Mouse (Mus musculus) forebrain, embryonic 11.5 days (tissue): ENCODE results near the gene Pigv. TPM values are rescaled to one million over a fixed set of nuclear protein-coding genes. Genes with fewer than 3 reads are reported as not detected.

Source experiments
- ATAC-seq: fragments of 200-750 bp; cut with Nextera tagmentation; replicated peaks from 2 replicates; pipeline ENCODE4 v1.8.0; 2017; ENCODE audit warnings: moderate TSS enrichment; ENCODE audit not compliant: low FRiP score
- DNase-seq: peaks from one replicate; pipeline ENCODE4 v3.0.0-alpha.2; 2017; ENCODE audit warnings: low spot score
- H3K27ac ChIP-seq: fragments of 300-500 bp; sonication (generic); 2 replicates; pipeline ENCODE4 v1.5.1; 2014; ENCODE audit warnings: low read depth, low read length
- H3K27me3 ChIP-seq: fragments of 300-500 bp; sonication (generic); 2 replicates; pipeline ENCODE4 v1.6.1; 2014; ENCODE audit warnings: mild to moderate bottlenecking, low read length, mixed read lengths; ENCODE audit not compliant: control insufficient read depth, insufficient read depth
- H3K36me3 ChIP-seq: fragments of 300-500 bp; sonication (generic); 2 replicates; pipeline ENCODE4 v1.6.1; 2014; ENCODE audit warnings: mild to moderate bottlenecking, low read length, moderate library complexity, mixed read lengths; ENCODE audit not compliant: control insufficient read depth, insufficient read depth
- H3K4me1 ChIP-seq: fragments of 300-500 bp; sonication (generic); replicated peaks from 2 replicates; pipeline ENCODE4 v1.6.1; 2014; ENCODE audit warnings: low read length, mixed read lengths; ENCODE audit not compliant: control insufficient read depth, insufficient read depth
- H3K4me2 ChIP-seq: fragments of 300-500 bp; sonication (generic); 2 replicates; pipeline ENCODE4 v1.6.1; 2014; ENCODE audit warnings: low read depth, mild to moderate bottlenecking, low read length, moderate library complexity, mixed read lengths; ENCODE audit not compliant: severe bottlenecking
- H3K4me3 ChIP-seq: fragments of 300-500 bp; sonication (generic); 2 replicates; pipeline ENCODE4 v1.5.1; 2014; ENCODE audit warnings: low read depth, low read length
- H3K9ac ChIP-seq: fragments of 300-500 bp; sonication (generic); 2 replicates; pipeline ENCODE4 v1.6.1; 2014; ENCODE audit warnings: low read length
- H3K9me3 ChIP-seq: fragments of 300-500 bp; sonication (generic); 2 replicates; pipeline ENCODE4 v1.6.1; 2016; ENCODE audit warnings: low read length, mixed read lengths; ENCODE audit not compliant: control insufficient read depth
- WGBS: fragments of 180-500 bp; shearing (Covaris S2); extraction: QIAGEN DNeasy Blood & Tissue Kit; methylation state at CpG from one replicate; pipeline ENCODE4 v1.1.7; 2014; 5-methylcytosine and 5-hydroxymethylcytosine counted together
- microRNA-seq: library from miRNA; unstranded; fragments of <30 nt; microRNA quantifications from one replicate; pipeline ENCODE4, GENCODE M21; 2016; ENCODE audit not compliant: insufficient number of aligned reads
- polyA plus RNA-seq: library from polyadenylated mRNA; unstranded; fragments of >200 nt; fragmentation: Nextera tagmentation; extraction: Ambion mirVana; gene quantifications from 2 replicates; pipeline ENCODE4 v1.2.1, GENCODE M21; 2014

The Pigv gene
- polyA plus RNA-seq, 1 experiment from 2014 or later = 17.2 TPM

DNA sequence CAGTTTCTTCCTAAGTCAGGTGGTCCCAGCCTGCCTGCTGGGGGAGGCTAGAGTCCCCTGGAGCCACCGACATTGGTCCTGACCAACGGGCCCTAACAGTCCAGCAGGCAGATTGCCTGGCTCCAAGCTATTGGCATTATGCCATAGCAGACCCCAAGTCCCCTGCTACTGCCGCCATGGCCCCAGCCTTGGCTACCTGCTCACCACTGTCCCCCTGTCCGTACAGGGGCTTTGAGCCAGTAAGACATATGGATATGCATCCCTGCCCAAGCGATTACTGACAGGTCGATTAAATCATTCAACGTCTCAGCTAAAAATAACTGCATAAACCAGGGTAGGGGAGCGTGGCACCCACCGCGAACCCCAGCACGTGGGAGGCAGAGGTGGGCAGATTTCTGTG is 54.5 kb downstream of the Pigv start:
- DNase-seq (no peak), ATAC-seq (no peak)
- Histone ChIP-seq H3K4me2 (no peak overlapping the region), H3K4me3 (no peak overlapping the region), H3K4me1 (no peaks in the 10 kb centered on the region), H3K36me3 (peaks cover 3% of the 10 kb centered on the region; the same call in 1 of the 2 replicates), H3K9me3 (no peaks in the 10 kb centered on the region), H3K9ac (no peak overlapping the region), H3K27ac (no peak overlapping the region), H3K27me3 (no peaks in the 10 kb centered on the region)
- WGBS = 94% methylated on average over 11 of the region's 11 CpGs

DNA sequence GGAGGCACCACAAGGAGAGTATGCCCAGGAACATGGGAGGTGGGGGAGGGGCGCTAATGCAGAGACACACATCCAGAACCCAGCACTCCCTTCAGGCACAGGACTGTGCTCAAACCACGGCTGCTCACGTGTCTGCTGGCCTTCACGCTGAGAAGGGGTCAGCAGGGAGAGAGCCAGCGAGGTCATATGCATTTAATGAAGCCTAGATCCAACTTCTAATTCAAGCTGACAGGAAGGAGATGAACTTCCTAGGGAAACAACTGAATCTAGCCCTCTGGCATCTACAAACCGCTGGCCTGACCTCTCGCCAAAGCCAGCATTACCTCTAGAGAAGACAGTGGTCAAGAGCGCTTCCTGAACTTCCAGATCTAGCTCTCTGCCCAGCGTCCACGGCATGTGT is 57.0 kb downstream of the Pigv start:
- Histone ChIP-seq H3K9ac (no peak overlapping the region), H3K4me3 (no peak overlapping the region), H3K4me1 (no peaks in the 10 kb centered on the region), H3K9me3 (no peaks in the 10 kb centered on the region; the same call in 1 of the 2 replicates), H3K4me2 (no peak overlapping the region), H3K27me3 (no peaks in the 10 kb centered on the region), H3K36me3 (peaks cover 14% of the 10 kb centered on the region; the same call in 1 of the 2 replicates), H3K27ac (no peak overlapping the region)
- DNase-seq (no peak), ATAC-seq (no peak)
- WGBS = 84% methylated on average over 10 of the region's 10 CpGs

DNA sequence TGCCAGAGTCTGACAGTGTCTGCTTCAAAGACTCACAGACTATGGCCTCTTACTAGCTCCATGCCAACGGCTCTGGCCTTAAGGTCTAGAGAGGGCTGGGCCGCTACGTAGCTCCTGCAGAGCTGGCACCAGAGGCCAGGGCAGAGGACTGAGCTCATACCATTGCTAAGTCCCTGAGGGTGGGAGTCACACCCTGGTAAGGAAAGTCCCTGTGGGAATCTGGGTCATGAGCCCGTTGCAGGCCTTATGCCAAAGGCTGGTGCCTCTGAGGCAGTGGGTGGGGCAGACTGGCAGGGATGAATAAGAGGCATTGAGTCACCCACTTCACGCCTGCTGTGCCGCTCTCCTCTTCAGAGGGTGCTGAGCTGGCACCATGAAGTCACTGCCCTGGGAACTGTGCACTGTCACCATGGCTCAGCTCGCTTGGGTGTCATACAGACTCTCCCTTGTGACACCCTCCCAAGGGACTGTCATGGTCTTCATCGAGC is 58.1 kb downstream of the Pigv start:
- Histone ChIP-seq H3K27ac (no peak overlapping the region), H3K4me3 (no peak overlapping the region), H3K9ac (no peak overlapping the region), H3K4me2 (no peak overlapping the region), H3K36me3 (peaks cover 14% of the 10 kb centered on the region; the same call in 1 of the 2 replicates), H3K9me3 (no peaks in the 10 kb centered on the region; the same call in 1 of the 2 replicates), H3K27me3 (no peaks in the 10 kb centered on the region), H3K4me1 (no peaks in the 10 kb centered on the region)
- 90% methylated on average over 8 of the region's 8 CpGs for WGBS
- no peak for ATAC-seq
- DNase-seq = no peak

DNA sequence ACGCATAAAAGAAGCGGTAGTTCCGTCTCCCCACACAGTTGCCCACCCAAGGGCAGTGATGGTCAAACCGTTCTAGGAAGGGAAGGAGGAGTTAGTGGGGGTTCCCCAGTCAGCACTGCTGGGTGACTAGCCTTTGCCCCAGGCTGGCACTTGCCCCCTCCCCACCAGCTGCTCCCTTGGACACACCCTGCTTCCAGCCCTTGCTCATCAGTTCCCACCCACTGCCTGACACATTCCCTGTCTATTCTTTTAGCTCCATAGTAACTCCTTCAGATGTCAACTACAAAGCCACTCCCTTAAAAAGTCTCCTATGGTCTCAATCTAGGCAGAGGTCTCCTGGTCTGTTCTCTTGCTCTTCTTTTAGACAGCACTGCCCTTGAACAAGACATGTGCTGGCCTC is 58.6 kb downstream of the Pigv start:
- 92% methylated on average over 4 of the region's 4 CpGs for WGBS
- Histone ChIP-seq H3K4me1 (no peaks in the 10 kb centered on the region), H3K4me3 (no peak overlapping the region), H3K36me3 (peaks cover 14% of the 10 kb centered on the region; the same call in 1 of the 2 replicates), H3K27me3 (no peaks in the 10 kb centered on the region), H3K27ac (no peak overlapping the region), H3K4me2 (no peak overlapping the region), H3K9ac (no peak overlapping the region), H3K9me3 (no peaks in the 10 kb centered on the region; the same call in 1 of the 2 replicates)
- no peak for DNase-seq
- ATAC-seq = no peak

DNA sequence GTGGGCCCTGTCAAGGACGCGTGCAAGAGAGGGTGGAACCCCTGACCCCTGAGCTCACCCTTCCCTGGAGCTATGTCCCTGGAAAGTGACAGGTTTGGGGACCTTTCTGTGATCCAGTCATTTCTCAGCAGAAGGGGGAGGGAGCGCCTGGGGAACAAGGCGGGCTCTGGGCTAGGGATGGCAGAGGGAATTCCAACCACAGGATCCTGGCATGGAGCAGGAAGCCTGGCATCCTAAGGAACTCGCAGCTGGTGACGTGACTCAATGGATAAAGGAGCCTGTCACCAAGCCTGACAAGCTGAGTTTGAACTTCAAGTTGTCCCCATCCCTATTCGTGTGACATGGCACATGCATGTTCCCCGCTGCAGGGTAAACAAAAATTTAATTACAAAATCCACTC is 59.4 kb downstream of the Pigv start:
- peaks cover 14% of the 10 kb centered on the region; the same call in 1 of the 2 replicates for H3K36me3 ChIP-seq
- no peak for DNase-seq
- H3K4me1 ChIP-seq = no peaks in the 10 kb centered on the region
- H3K4me2 ChIP-seq = no peak overlapping the region
- 93% methylated on average over 8 of the region's 8 CpGs for WGBS
- H3K9me3 ChIP-seq = no peaks in the 10 kb centered on the region; the same call in 1 of the 2 replicates
- no peak overlapping the region for H3K27ac ChIP-seq
- no peak overlapping the region for H3K4me3 ChIP-seq
- ATAC-seq = no peak
- no peaks in the 10 kb centered on the region for H3K27me3 ChIP-seq
- H3K9ac ChIP-seq = no peak overlapping the region

DNA sequence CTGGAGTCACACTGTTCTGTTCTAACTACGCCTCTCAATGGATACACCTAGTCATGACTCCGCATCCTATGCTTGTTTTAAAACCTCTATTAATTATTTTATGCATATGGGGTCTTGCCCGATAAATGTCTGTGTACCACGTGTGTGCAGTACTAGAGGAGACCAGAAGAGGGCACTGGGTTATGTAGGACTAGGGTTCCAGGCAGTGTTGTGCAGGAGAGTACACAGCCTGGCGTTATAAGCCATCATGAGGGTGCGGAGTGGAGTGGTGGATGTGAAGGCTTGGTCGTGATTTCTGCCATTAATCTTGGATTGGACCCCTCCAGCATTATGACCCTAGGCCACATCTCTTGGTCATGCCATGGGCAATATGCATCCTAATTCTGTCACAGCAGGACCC is 60.0 kb downstream of the Pigv start:
- H3K36me3 ChIP-seq = peaks cover 14% of the 10 kb centered on the region; the same call in 1 of the 2 replicates
- no peak for DNase-seq
- no peak overlapping the region for H3K27ac ChIP-seq
- H3K4me2 ChIP-seq = no peak overlapping the region
- ATAC-seq = no peak
- H3K4me1 ChIP-seq = no peaks in the 10 kb centered on the region
- H3K9ac ChIP-seq = no peak overlapping the region
- H3K9me3 ChIP-seq = no peaks in the 10 kb centered on the region; the same call in 1 of the 2 replicates
- H3K4me3 ChIP-seq = no peak overlapping the region
- 97% methylated on average over 7 of the region's 7 CpGs for WGBS
- H3K27me3 ChIP-seq = no peaks in the 10 kb centered on the region

DNA sequence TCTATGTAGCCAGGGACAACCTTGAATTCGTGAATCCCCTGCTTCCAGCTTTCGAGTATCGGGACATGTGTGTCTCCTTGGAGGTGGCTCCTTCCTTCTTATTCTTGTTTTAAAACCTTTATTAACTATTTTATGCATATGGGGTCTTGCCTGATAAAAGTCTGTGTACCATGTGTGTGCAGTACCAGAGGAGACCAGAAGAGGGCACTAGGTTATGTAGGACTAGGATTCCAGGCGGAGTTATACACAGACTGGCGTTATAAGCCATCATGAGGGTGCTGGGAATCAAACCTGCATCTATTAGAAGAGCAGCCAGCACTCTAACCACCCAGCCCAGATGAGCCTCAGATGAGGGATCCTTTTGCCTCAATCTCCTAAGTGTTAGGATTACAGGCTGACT is 60.6 kb downstream of the Pigv start:
- H3K4me1 ChIP-seq = no peaks in the 10 kb centered on the region
- H3K36me3 ChIP-seq = peaks cover 14% of the 10 kb centered on the region; the same call in 1 of the 2 replicates
- H3K4me3 ChIP-seq = no peak overlapping the region
- no peak overlapping the region for H3K9ac ChIP-seq
- H3K27me3 ChIP-seq = no peaks in the 10 kb centered on the region
- no peak overlapping the region for H3K4me2 ChIP-seq
- no peaks in the 10 kb centered on the region; the same call in 1 of the 2 replicates for H3K9me3 ChIP-seq
- no peak for ATAC-seq
- DNase-seq = no peak
- WGBS = 96% methylated on average over 5 of the region's 5 CpGs
- no peak overlapping the region for H3K27ac ChIP-seq

Small RNA genes within 50 kb of the gene (microRNA-seq; reads per million reads assigned to microRNA genes)
- not detected for gene Mir7227

Other genes starting within 250 kb of the Pigv start
- 0.76 and 0.80 TPM in 2 replicates for gene Tent5b, start 192.5 kb downstream of the Pigv start, polyA plus RNA-seq
- gene Trnp1, start 174.1 kb downstream of the Pigv start, polyA plus RNA-seq = 1.8 and 1.9 TPM in 2 replicates
- 1.1 and 2.1 TPM in 2 replicates for gene Kdf1, start 153.7 kb downstream of the Pigv start, polyA plus RNA-seq
- gene Nudc, start 126.7 kb downstream of the Pigv start, polyA plus RNA-seq = 348 and 363 TPM in 2 replicates
- gene Nr0b2, start 119.3 kb downstream of the Pigv start, polyA plus RNA-seq = 0.16 TPM in 1 of 2 replicates, not detected in the other
- gene Gpatch3, start 97.9 kb downstream of the Pigv start, polyA plus RNA-seq = 9.2 and 9.3 TPM in 2 replicates
- gene Gpn2, start 88.3 kb downstream of the Pigv start, polyA plus RNA-seq = 28.6 and 31.8 TPM in 2 replicates
- gene Sfn, start 70.5 kb downstream of the Pigv start, polyA plus RNA-seq = 11.6 and 15.7 TPM in 2 replicates
- gene Zdhhc18, start 22.5 kb downstream of the Pigv start, polyA plus RNA-seq = 4.8 and 6.3 TPM in 2 replicates
- 54.2 and 56.6 TPM in 2 replicates for gene Arid1a, start 84.1 kb upstream of the Pigv start, polyA plus RNA-seq
- 31.5 and 32.2 TPM in 2 replicates for gene Rps6ka1, start 215.2 kb upstream of the Pigv start, polyA plus RNA-seq